Mouse (Mus musculus): ENCODE results near the gene Mknk2.

DNA sequence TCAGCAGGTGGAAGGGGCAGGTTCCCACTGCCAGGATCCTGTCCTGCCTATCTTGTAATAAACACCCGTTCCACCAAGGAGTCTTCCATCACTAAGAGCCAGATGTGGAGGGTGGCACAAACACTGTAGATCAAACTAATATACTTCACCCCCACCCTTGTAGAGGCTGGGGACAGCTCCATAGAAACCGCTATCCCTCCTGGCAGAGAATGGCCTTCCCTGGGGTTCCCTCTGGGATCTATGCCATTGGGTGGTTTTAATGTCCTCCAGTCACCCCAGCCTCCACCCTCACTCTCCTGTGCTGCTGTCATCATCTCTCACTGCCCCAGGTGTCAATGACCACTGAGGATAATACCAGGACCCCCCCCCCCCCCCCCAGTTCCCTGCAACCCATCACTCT lies 7.4 kb downstream of the Mknk2 start:
- no peak for TF ChIP-seq POLR2A (IDR thresholded peaks at IDR 0.05; ENCODE audit: low read depth, low read length)
- TF ChIP-seq CTCF (conservative IDR thresholded peaks at IDR 0.05; ENCODE audit: insufficient read depth, insufficient read length, low read depth, low read length), result no peak

All from kidney, adult 2 months (tissue).